8 mouse cellular contexts compared by ENCODE assay signal in genomic region chr6:51076861-51077768, GRCm38 (mm10).
A peak's percentile ranks its signal among the peaks of the same experiment; 100 is the strongest.
DNase-seq lines count a peak whose midpoint lies in the region; ATAC-seq and TF ChIP-seq lines count a peak whose summit lies in the region.

No protein-coding gene starts in this region.

- no peak for DNase-seq in heart, embryonic 10.5 days (ENCODE audit: low spot score)
- no peak for DNase-seq in heart, postnatal 36 days
- DNase-seq in NIH3T3 (ENCODE audit: low read depth): peak; percentile 88
- peak; percentile 55 for DNase-seq in forebrain, postnatal 0 days
- DNase-seq in lung, postnatal 25 days (ENCODE audit: low spot score): peak; percentile 42
- DNase-seq in natural killer cell, adult 2 months (ENCODE audit: low spot score in 2 of 2): no peak
- no peak for DNase-seq in layer of hippocampus, postnatal 36 days

- intact Hi-C loops in heart, postnatal 36 days (cut with DNase I): no loop called here

- no peaks in the 10 kb centered on the region for H3K36me3 ChIP-seq in heart, embryonic 10.5 days
- H3K36me3 ChIP-seq in forebrain, postnatal 0 days (ENCODE audit: insufficient read depth): no peaks in the 10 kb centered on the region
- H3K36me3 ChIP-seq in intestine, embryonic 16.5 days (ENCODE audit: control insufficient read depth, insufficient read depth, low read length): no peaks in the 10 kb centered on the region

- H3K4me2 ChIP-seq in forebrain, postnatal 0 days (ENCODE audit: low read depth): peak overlapping the region; percentile 6; the same call in 1 of the 2 replicates
- no peak overlapping the region for H3K4me2 ChIP-seq in intestine, embryonic 16.5 days (ENCODE audit: low read depth, low read length)

- WGBS in heart, embryonic 10.5 days: 52% methylated on average over 21 of the region's 21 CpGs
- 22% methylated on average over 21 of the region's 21 CpGs for WGBS in forebrain, postnatal 0 days
- WGBS in intestine, embryonic 16.5 days: 79% methylated on average over 21 of the region's 21 CpGs

- H3K27me3 ChIP-seq in heart, embryonic 10.5 days (ENCODE audit: insufficient read depth, poor library complexity, severe bottlenecking): no peaks in the 10 kb centered on the region
- H3K27me3 ChIP-seq in forebrain, postnatal 0 days (ENCODE audit: insufficient read depth, low read length): no peaks in the 10 kb centered on the region
- H3K27me3 ChIP-seq in intestine, embryonic 16.5 days (replicated peaks; ENCODE audit: control insufficient read depth, insufficient read depth, low read length): no peaks in the 10 kb centered on the region

- peaks cover 29% of the 10 kb centered on the region for H3K4me1 ChIP-seq in heart, embryonic 10.5 days
- peaks cover 7% of the 10 kb centered on the region; the same call in 1 of the 2 replicates for H3K4me1 ChIP-seq in forebrain, postnatal 0 days (ENCODE audit: insufficient read depth)
- H3K4me1 ChIP-seq in intestine, embryonic 16.5 days (ENCODE audit: control insufficient read depth, insufficient read depth, low read length): no peaks in the 10 kb centered on the region

- peak overlapping the region; percentile 77 for H3K27ac ChIP-seq in heart, embryonic 10.5 days
- H3K27ac ChIP-seq in forebrain, postnatal 0 days (ENCODE audit: low read depth, low read length): peak overlapping the region; percentile 17; the same call in 1 of the 2 replicates
- no peak overlapping the region for H3K27ac ChIP-seq in intestine, embryonic 16.5 days (ENCODE audit: low read length)

- no peaks in the 10 kb centered on the region for H3K9me3 ChIP-seq in heart, embryonic 10.5 days
- H3K9me3 ChIP-seq in forebrain, postnatal 0 days (ENCODE audit: low read length): no peaks in the 10 kb centered on the region
- H3K9me3 ChIP-seq in intestine, embryonic 16.5 days (ENCODE audit: control insufficient read depth, low read length): no peaks in the 10 kb centered on the region

- H3K4me3 ChIP-seq in heart, embryonic 10.5 days: no peak overlapping the region
- no peak overlapping the region for H3K4me3 ChIP-seq in forebrain, postnatal 0 days (ENCODE audit: low read depth, low read length)
- H3K4me3 ChIP-seq in intestine, embryonic 16.5 days (ENCODE audit: low read length): no peak overlapping the region

- H3K9ac ChIP-seq in forebrain, postnatal 0 days: no peak overlapping the region
- H3K9ac ChIP-seq in intestine, embryonic 16.5 days (ENCODE audit: low read depth, low read length): no peak overlapping the region

- peak; percentile 76 for ATAC-seq in forebrain, postnatal 0 days
- ATAC-seq in intestine, embryonic 16.5 days: no peak

- TF ChIP-seq CTCF in forebrain, postnatal 0 days (IDR thresholded peaks at IDR 0.05; ENCODE audit: low read depth): no peak

Comparison
In these comparisons a context has a peak if more than half of its experiments do, and no peak if none do; other contexts are left out.
1. DNase-seq: peak in NIH3T3 (single experiment), forebrain, postnatal 0 days (single experiment) and lung, postnatal 25 days (single experiment); none in heart, embryonic 10.5 days (single experiment), heart, postnatal 36 days (0 of 2), natural killer cell, adult 2 months (0 of 2) and layer of hippocampus, postnatal 36 days (0 of 2).